Mouse (Mus musculus): ENCODE data around the gene Olfr1134.
"Not testable (repeated sequence)": the region's sequence is repeated elsewhere in the genome, so short reads cannot be mapped to it uniquely, and the experiment has no call there.

DNA sequence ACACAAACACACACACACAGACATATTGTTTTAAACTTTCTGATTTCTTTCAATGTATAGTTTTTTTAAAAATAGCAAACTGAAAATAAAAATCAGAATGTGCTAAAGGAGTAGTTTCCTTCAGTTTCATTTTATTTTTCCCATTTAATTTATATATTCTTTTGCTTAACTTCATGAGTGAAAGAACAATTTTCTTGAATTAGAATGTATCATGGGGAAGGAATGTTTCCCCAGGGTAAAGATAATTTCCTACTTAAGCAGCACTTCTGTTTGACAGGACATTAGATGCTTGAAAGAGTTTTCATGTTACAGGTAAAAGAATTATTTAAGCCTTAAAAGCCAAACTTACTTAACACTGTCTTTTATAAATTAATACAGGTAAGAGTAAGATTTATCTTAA, 52.3 kb downstream of the Olfr1134 start, which contains the start of gene Olfr1130:
- not testable (repeated sequence) for TF ChIP-seq EP300, CTCF (IDR thresholded peaks at IDR 0.05; ENCODE audit: low read depth)
